Mouse (Mus musculus) c-Kit-positive CD71-positive TER-119-negative erythroid progenitor cells, embryonic 14.5 days (primary cell): ENCODE results near the gene Fibcd1.

Experiments
- DNase-seq: peaks from one replicate; pipeline ENCODE4 v3.0.0-alpha.2; 2013; ENCODE audit warnings: low read depth

Fibcd1 gene

GRCm38 (mm10) chr2:31767104-31767503, 78.7 kb downstream of the Fibcd1 start:
- DNase-seq = no peak
